Mouse (Mus musculus) neural tube, embryonic 15.5 days (tissue): Measurements from ENCODE around the gene Ino80b. TPM values are rescaled to one million over a fixed set of nuclear protein-coding genes. Genes with fewer than 3 reads are reported as not detected.
"Not testable (repeated sequence)": the region's sequence is repeated elsewhere in the genome, so short reads cannot be mapped to it uniquely, and the experiment has no call there.

Experiments used
- ATAC-seq: fragments of 200-750 bp; cut with Nextera tagmentation; 2 replicates; pipeline ENCODE4 v1.8.0; 2017; ENCODE audit warnings: mild to moderate bottlenecking, moderate TSS enrichment, moderate library complexity; ENCODE audit not compliant: low FRiP score
- H3K27ac ChIP-seq: fragments of 300-500 bp; sonication (generic); replicated peaks from 2 replicates; pipeline ENCODE4 v1.5.1; 2015; ENCODE audit warnings: mild to moderate bottlenecking, inconsistent platforms
- H3K27me3 ChIP-seq: fragments of 300-500 bp; sonication (generic); replicated peaks from 2 replicates; pipeline ENCODE4 v1.6.1; 2015; ENCODE audit warnings: inconsistent platforms
- H3K36me3 ChIP-seq: fragments of 300-500 bp; sonication (generic); 2 replicates; pipeline ENCODE4 v1.6.1; 2015; ENCODE audit warnings: inconsistent platforms
- H3K4me1 ChIP-seq: fragments of 300-500 bp; sonication (generic); 2 replicates; pipeline ENCODE4 v1.6.1; 2015; ENCODE audit warnings: inconsistent platforms
- H3K4me2 ChIP-seq: fragments of 300-500 bp; sonication (generic); 2 replicates; pipeline ENCODE4 v1.6.1; 2015; ENCODE audit warnings: inconsistent platforms, mild to moderate bottlenecking, moderate library complexity
- H3K4me3 ChIP-seq: fragments of 300-500 bp; sonication (generic); replicated peaks from 2 replicates; pipeline ENCODE4 v1.5.1; 2015; ENCODE audit warnings: mild to moderate bottlenecking, inconsistent platforms
- H3K9ac ChIP-seq: fragments of 300-500 bp; sonication (generic); replicated peaks from 2 replicates; pipeline ENCODE4 v1.6.1; 2015; ENCODE audit warnings: mild to moderate bottlenecking, inconsistent platforms
- H3K9me3 ChIP-seq: fragments of 300-500 bp; sonication (generic); replicated peaks from 2 replicates; pipeline ENCODE4 v1.6.1; 2016; ENCODE audit warnings: inconsistent platforms
- WGBS: fragments of 180-500 bp; shearing (Covaris S2); methylation state at CpG from one replicate; pipeline ENCODE4 v1.1.7; 2015; ENCODE audit warnings: mixed read lengths; 5-methylcytosine and 5-hydroxymethylcytosine counted together
- polyA plus RNA-seq: library from polyadenylated mRNA; unstranded; fragments of >200 nt; fragmentation: Nextera tagmentation; extraction: Ambion mirVana; gene quantifications from 2 replicates; pipeline ENCODE4 v1.2.1, GENCODE M21; 2015

Ino80b gene
- polyA plus RNA-seq = 12.0 and 12.3 TPM in 2 replicates

DNA sequence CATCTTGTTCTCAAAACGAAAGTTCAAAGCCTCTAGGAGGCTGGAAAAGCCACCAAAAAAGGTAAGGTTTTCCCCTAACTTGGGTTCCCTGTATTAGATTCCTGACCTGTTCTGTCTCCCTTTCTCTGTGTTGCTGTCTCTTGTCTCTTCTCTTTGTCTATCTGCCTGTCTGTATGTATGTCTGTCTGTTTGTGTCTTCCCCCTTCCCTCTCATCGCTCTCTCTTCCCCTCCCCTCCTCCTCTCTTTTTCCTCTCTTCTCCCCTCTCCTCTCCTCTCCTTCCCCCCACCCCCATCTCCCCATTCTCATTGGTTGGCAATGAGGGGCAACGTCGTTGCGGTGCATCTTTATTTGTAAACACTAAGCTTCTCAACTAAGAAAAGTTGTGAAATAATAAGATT is at the start of gene Ino80b:
Ino80b (minus strand) TSS at position 101 of the 400 bp plus-strand sequence.
- ATAC-seq = no peak
- Histone ChIP-seq H3K4me2 (peak within 1 kb of the TSS; percentile 90), H3K27ac (peak within 1 kb of the TSS; percentile 54; the same call in 1 of the 2 replicates), H3K27me3 (no peaks in the 10 kb centered on the region), H3K4me3 (peak within 1 kb of the TSS; percentile 72), H3K4me1 (peaks cover 32% of the 10 kb centered on the region), H3K9me3 (no peaks in the 10 kb centered on the region), H3K9ac (peak within 1 kb of the TSS; percentile 55), H3K36me3 (no peaks in the 10 kb centered on the region)
- whole genome bisulfite sequencing = 23% methylated on average over 5 of the region's 5 CpGs

- no peaks in the 10 kb centered on the region for H3K9me3 ChIP-seq
- ATAC-seq = peak; percentile 88
- H3K4me1 ChIP-seq = peaks cover 60% of the 10 kb centered on the region
- H3K4me3 ChIP-seq = peak overlapping the region; percentile 40
- peak overlapping the region; percentile 46 for H3K9ac ChIP-seq
- 57% methylated on average over 9 of the region's 9 CpGs for WGBS
- H3K36me3 ChIP-seq = 0 out of 2 replicates have a peak, but pooled peaks cover 8% of the 10 kb centered on the region
- peak overlapping the region; percentile 75 for H3K27ac ChIP-seq
- peak overlapping the region; percentile 56 for H3K4me2 ChIP-seq
- no peaks in the 10 kb centered on the region for H3K27me3 ChIP-seq
Observed at GRCm38 (mm10) chr6:83172240-83172920, 47.1 kb upstream of the Ino80b start.

- H3K36me3 ChIP-seq = 0 out of 2 replicates have a peak, but pooled peaks cover 7% of the 10 kb centered on the region
- H3K9me3 ChIP-seq = no peaks in the 10 kb centered on the region
- H3K27me3 ChIP-seq = no peaks in the 10 kb centered on the region
- H3K4me1 ChIP-seq = peaks cover 72% of the 10 kb centered on the region
- peak overlapping the region; percentile 46 for H3K9ac ChIP-seq
- peak overlapping the region; percentile 40 for H3K4me3 ChIP-seq
- no peak for ATAC-seq
- H3K4me2 ChIP-seq = peak overlapping the region; percentile 56
- WGBS = 70% methylated on average over 5 of the region's 5 CpGs
- H3K27ac ChIP-seq = peak overlapping the region; percentile 75; the same call in 1 of the 2 replicates
Observed at GRCm38 (mm10) chr6:83171063-83171462, 45.8 kb upstream of the Ino80b start.

DNA sequence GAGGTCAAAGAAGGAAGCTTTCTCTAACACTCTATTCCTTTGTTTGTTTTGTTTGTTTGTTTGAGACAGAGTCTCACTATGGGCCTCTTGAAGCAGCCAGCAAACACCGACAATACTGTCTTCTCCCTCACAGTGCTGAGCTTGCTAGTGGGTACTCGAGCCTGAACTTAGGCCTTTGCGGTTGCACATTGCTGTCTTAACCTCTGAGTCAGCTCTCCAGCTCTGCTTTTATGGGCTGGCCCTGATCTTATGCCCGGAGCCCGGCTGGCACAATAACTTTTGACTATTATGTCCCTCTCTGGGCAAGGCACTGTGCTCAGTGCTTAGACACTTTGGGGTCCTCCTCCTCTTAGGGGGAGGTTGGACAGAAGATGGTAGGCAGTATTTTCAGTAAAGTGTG is 44.6 kb upstream of the Ino80b start:
- Histone ChIP-seq H3K9ac (no peak overlapping the region; the same call in 1 of the 2 replicates), H3K4me1 (peaks cover 76% of the 10 kb centered on the region), H3K9me3 (no peaks in the 10 kb centered on the region), H3K27ac (no peak overlapping the region), H3K4me2 (no peak overlapping the region), H3K36me3 (0 out of 2 replicates have a peak, but pooled peaks cover 3% of the 10 kb centered on the region), H3K4me3 (no peak overlapping the region), H3K27me3 (no peaks in the 10 kb centered on the region)
- ATAC-seq = no peak
- 77% methylated on average over 5 of the region's 5 CpGs for whole genome bisulfite sequencing

DNA sequence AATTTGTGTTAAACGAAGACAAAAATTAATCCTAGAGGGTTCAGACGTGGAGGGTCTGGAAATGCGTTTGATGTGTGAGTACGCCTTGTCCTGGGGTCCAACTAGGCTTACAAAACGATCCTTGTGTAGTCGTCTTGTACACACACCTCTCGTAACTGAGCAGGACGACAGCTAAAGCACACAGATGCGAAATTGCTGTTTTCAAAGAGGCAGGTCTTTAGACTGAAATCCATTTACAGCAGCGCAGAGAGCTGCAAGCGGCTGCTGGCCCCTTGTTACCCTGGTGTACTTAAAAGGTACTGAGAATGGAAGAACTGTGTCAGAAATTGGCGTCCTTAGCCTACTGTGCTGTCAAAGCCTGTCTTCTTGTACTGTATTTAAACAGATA is 41.0 kb upstream of the Ino80b start:
- peaks cover 73% of the 10 kb centered on the region for H3K4me1 ChIP-seq
- H3K4me2 ChIP-seq = peak overlapping the region; percentile 81
- H3K27ac ChIP-seq = peak overlapping the region; percentile 96
- H3K36me3 ChIP-seq = 0 out of 2 replicates have a peak, but pooled peaks cover 3% of the 10 kb centered on the region
- WGBS = under 1% methylated on average over 12 of the region's 12 CpGs
- H3K27me3 ChIP-seq = peaks cover 18% of the 10 kb centered on the region
- H3K4me3 ChIP-seq = peak overlapping the region; percentile 59
- peak; percentile 39 for ATAC-seq
- peak overlapping the region; percentile 72 for H3K9ac ChIP-seq
- no peaks in the 10 kb centered on the region for H3K9me3 ChIP-seq

- WGBS = under 1% methylated on average over 58 of the region's 58 CpGs
- Histone ChIP-seq H3K4me1 (peaks cover 68% of the 10 kb centered on the region), H3K4me2 (peak within 1 kb of the TSS; percentile 81), H3K9me3 (no peaks in the 10 kb centered on the region), H3K9ac (peak within 1 kb of the TSS; percentile 72), H3K4me3 (peak within 1 kb of the TSS; percentile 59), H3K36me3 (0 out of 2 replicates have a peak, but pooled peaks cover 3% of the 10 kb centered on the region), H3K27ac (peak within 1 kb of the TSS; percentile 96), H3K27me3 (peaks cover 24% of the 10 kb centered on the region)
- peak; percentile 87 for ATAC-seq
Observed at GRCm38 (mm10) chr6:83165607-83166242, 40.5 kb upstream of the Ino80b start, which contains the start of gene Dctn1. Gene Dctn1 (plus strand): TSS chr6:83165920.

- peak overlapping the region; percentile 81 for H3K4me2 ChIP-seq
- H3K27me3 ChIP-seq = peaks cover 30% of the 10 kb centered on the region
- 3% methylated on average over 6 of the region's 6 CpGs for WGBS
- no peaks in the 10 kb centered on the region for H3K9me3 ChIP-seq
- peak overlapping the region; percentile 59 for H3K4me3 ChIP-seq
- H3K27ac ChIP-seq = peak overlapping the region; percentile 96
- peak overlapping the region; percentile 72 for H3K9ac ChIP-seq
- ATAC-seq = peak; percentile 39
- peaks cover 62% of the 10 kb centered on the region for H3K4me1 ChIP-seq
- H3K36me3 ChIP-seq = 0 out of 2 replicates have a peak, but pooled peaks cover 3% of the 10 kb centered on the region
Observed at GRCm38 (mm10) chr6:83165026-83165606, 39.9 kb upstream of the Ino80b start.

GRCm38 (mm10) chr6:83162701-83163100 is 37.5 kb upstream of the Ino80b start:
- H3K27me3 ChIP-seq = peaks cover 32% of the 10 kb centered on the region
- H3K36me3 ChIP-seq = no peaks in the 10 kb centered on the region
- H3K9ac ChIP-seq = peak overlapping the region; percentile 31; the same call in 1 of the 2 replicates
- no peaks in the 10 kb centered on the region for H3K9me3 ChIP-seq
- no peak overlapping the region for H3K27ac ChIP-seq
- 0% methylated on average over 8 of the region's 8 CpGs for WGBS
- peak overlapping the region; percentile 32 for H3K4me3 ChIP-seq
- no peak for ATAC-seq
- H3K4me2 ChIP-seq = peak overlapping the region; percentile 54
- H3K4me1 ChIP-seq = peaks cover 38% of the 10 kb centered on the region

DNA sequence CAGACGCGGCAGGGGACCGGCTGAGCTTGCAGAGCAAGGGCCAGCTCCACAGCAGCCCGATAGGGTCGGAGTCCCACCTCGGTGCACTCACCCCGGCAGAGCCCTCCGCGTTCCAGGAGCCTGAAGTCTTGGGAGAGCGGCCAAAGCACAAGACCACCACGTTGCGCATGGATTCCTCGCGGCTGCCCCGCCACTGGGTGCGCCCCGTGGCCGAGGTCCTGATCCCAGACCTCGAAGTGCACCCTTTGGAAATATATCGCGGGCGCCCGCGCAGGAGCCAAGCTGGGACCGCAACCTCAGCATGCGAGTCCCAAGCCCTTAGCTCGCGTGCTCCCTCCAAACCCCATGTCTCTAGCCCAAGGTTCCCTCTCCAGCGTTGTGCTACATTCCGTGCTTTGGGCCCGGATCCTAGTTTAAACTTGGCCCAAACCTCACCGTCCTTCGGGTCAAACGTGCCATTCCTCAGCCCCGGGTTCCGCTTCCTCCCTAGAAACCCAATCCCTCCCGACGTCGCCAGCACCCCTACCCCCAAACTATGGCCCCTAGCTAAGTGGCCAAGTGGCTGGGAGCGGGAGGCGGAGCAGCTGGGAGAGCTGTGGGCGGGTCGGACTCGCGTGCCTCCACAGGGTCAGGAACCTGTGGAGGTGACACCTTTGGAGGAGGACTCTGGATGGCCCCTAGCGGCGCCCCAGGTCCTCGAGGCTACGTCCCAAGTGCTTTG is 36.9 kb upstream of the Ino80b start:
- H3K9me3 ChIP-seq = no peaks in the 10 kb centered on the region
- no peak overlapping the region for H3K27ac ChIP-seq
- no peaks in the 10 kb centered on the region for H3K36me3 ChIP-seq
- peak overlapping the region; percentile 54 for H3K4me2 ChIP-seq
- peak overlapping the region; percentile 32 for H3K4me3 ChIP-seq
- H3K9ac ChIP-seq = peak overlapping the region; percentile 31; the same call in 1 of the 2 replicates
- ATAC-seq = no peak
- peaks cover 32% of the 10 kb centered on the region for H3K4me1 ChIP-seq
- WGBS = 2% methylated on average over 49 of the region's 49 CpGs
- peaks cover 32% of the 10 kb centered on the region for H3K27me3 ChIP-seq

DNA sequence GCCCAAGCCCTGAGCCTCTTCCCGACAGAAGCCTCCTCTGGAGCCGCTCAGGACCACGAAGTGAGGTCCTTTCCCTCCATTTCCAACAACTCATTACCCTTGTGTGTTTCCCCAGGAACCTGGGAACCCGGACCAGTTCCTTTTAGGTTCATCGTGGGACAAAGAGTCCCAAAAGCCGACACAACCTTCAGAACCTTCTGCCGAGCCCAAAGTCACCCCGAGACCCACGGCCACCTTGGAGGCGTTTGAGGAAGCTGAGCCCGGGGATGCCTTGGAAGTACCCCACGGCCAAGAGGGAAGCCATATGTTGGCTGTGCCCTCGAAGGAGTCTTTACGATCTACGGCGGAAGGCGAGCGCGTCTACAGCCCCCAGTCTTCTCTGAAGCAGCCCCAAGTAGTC is 36.2 kb upstream of the Ino80b start:
- H3K4me2 ChIP-seq = peak overlapping the region; percentile 54
- WGBS = 7% methylated on average over 19 of the region's 19 CpGs
- H3K9me3 ChIP-seq = no peaks in the 10 kb centered on the region
- no peak overlapping the region for H3K27ac ChIP-seq
- peaks cover 32% of the 10 kb centered on the region for H3K27me3 ChIP-seq
- peak overlapping the region; percentile 31; the same call in 1 of the 2 replicates for H3K9ac ChIP-seq
- ATAC-seq = no peak
- peaks cover 31% of the 10 kb centered on the region for H3K4me1 ChIP-seq
- no peaks in the 10 kb centered on the region for H3K36me3 ChIP-seq
- peak overlapping the region; percentile 32 for H3K4me3 ChIP-seq

GRCm38 (mm10) chr6:83159456-83159855 is 34.2 kb upstream of the Ino80b start:
- ATAC-seq, H3K4me2 ChIP-seq, H3K4me3 ChIP-seq, H3K36me3 ChIP-seq, H3K27ac ChIP-seq, H3K9me3 ChIP-seq, H3K9ac ChIP-seq: not testable (repeated sequence)
- H3K27me3 ChIP-seq = peaks cover 32% of the 10 kb centered on the region
- peaks cover 39% of the 10 kb centered on the region for H3K4me1 ChIP-seq
- WGBS = 30% methylated on average over 3 of the region's 3 CpGs
